Mouse (Mus musculus) liver, adult 2 months (tissue): ENCODE results near the gene Actn2.

Source experiments
- CTCF ChIP-seq: fragments of 200-500 bp; IDR thresholded peaks from 2 replicates; pipeline ENCODE4 v1.5.1; 2011; ENCODE audit warnings: low read depth, low read length, control low read depth
- POLR2A ChIP-seq: fragments of 200-500 bp; IDR thresholded peaks from 2 replicates; pipeline ENCODE4 v1.6.1; 2011; ENCODE audit warnings: low read length, control low read depth; ENCODE audit not compliant: insufficient read depth; ENCODE audit errors: extremely low read depth

DNA sequence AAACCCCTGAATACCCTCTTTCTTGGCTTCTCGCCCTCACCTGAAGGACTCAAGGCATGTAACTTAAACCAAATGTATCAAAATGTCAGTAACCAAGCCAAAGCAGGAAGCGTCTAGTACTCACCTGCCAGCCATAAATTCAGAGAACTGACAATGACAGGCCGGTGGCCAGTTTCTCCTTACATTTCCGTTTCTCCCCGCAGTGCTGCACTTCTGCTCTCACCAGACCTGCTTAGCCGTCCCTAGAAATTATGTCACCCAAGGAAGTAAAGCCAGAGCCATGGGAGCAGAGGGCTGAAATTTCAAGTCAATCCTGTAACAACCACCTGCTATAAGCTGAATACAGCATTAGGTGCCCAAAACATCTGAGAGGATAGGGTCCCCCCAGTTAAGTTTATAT is 887 bp upstream of the Actn2 start:
- no peak for TF ChIP-seq POLR2A
- no peak for TF ChIP-seq CTCF
